ENCODE assay signal across 15 mouse cellular contexts in the genomic region with DNA sequence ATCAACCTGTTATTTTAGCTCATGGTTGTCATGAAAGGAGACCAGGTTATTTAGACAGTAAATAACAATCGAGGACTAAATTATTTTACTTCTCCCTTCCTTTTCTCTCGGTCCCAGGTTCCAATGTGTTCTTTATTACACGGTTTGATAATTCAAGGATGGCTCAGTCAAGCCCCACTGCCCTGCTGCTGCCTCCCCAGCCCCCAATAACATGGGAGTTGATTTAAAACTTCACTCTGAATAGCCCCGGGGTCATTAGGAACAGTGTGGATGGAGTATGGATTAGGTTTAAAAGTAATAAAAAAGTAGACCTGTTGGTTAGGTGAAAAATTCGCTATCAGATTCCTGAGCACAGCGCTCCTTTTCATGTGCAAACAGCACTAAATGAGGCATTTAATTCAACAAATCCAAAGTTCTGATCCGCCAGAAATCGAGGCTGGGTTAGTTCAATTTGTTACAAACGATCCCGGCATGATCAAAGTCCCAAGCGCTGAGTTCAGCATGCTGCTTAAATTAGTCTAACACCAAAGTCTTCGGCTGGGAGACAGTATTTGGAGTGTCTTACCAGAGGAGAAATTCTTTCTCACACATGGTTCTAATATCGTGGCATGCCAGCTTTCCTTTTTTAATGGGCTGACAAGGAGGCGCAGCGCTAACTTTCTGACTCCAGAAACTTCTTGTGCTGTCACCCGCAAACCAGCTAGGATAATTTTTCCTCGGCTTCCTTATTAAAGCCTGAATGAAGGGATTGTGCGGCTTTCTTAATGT.
DNase-seq lines count a peak whose midpoint lies in the region; ATAC-seq and TF ChIP-seq lines count a peak whose summit lies in the region.
"Had no signal": no experiment of that assay in that cellular context is flagged by ENCODE, and none has a peak within 500 bp of the region (broad histone marks: within the 10 kb centered on the region; RNA-seq: fewer than 3 reads in every experiment).

No protein-coding gene starts in this region.

- WGBS in lung, postnatal 0 days: 64% methylated on average over 18 of the region's 18 CpGs
- 19% methylated on average over 18 of the region's 18 CpGs for WGBS in embryonic facial prominence, embryonic 13.5 days
- WGBS in kidney, embryonic 16.5 days: 23% methylated on average over 18 of the region's 18 CpGs
- 54% methylated on average over 18 of the region's 18 CpGs for WGBS in neural tube, embryonic 15.5 days
- WGBS in forebrain, embryonic 14.5 days: 51% methylated on average over 18 of the region's 18 CpGs

- DNase-seq in lung, postnatal 0 days (ENCODE audit: low spot score): no peak
- no peak for DNase-seq in lung, postnatal 10 days
- DNase-seq in forebrain, embryonic 14.5 days (ENCODE audit: low spot score): no peak
- DNase-seq: cerebellum, postnatal 25 days; forebrain, postnatal 0 days; heart, postnatal 14 days; layer of hippocampus, adult 9-11 months; left cerebral cortex, postnatal 4 days; thymus, postnatal 4 days had no signal

- H3K9ac ChIP-seq in lung, postnatal 0 days (replicated peaks; ENCODE audit: low read depth): no peak overlapping the region
- H3K9ac ChIP-seq in embryonic facial prominence, embryonic 13.5 days: no peak overlapping the region
- no peak overlapping the region for H3K9ac ChIP-seq in kidney, embryonic 16.5 days (replicated peaks; ENCODE audit: low read length)
- no peak overlapping the region for H3K9ac ChIP-seq in neural tube, embryonic 15.5 days (replicated peaks)
- no peak overlapping the region for H3K9ac ChIP-seq in forebrain, embryonic 14.5 days (ENCODE audit: low read length)
- H3K9ac ChIP-seq: forebrain, postnatal 0 days; neural tube, embryonic 12.5 days had no signal

- TF ChIP-seq EP300 in lung, postnatal 0 days (IDR thresholded peaks at IDR 0.05): no peak

- H3K9me3 ChIP-seq in lung, postnatal 0 days (ENCODE audit: low read length): no peaks in the 10 kb centered on the region
- H3K9me3 ChIP-seq in embryonic facial prominence, embryonic 13.5 days: no peaks in the 10 kb centered on the region
- no peaks in the 10 kb centered on the region for H3K9me3 ChIP-seq in kidney, embryonic 16.5 days (ENCODE audit: low read length)
- no peaks in the 10 kb centered on the region for H3K9me3 ChIP-seq in neural tube, embryonic 15.5 days (replicated peaks)
- H3K9me3 ChIP-seq in forebrain, embryonic 14.5 days (replicated peaks; ENCODE audit: control insufficient read depth, low read length): no peaks in the 10 kb centered on the region
- H3K9me3 ChIP-seq: neural tube, embryonic 12.5 days had no signal

- no peaks in the 10 kb centered on the region for H3K4me1 ChIP-seq in lung, postnatal 0 days (ENCODE audit: insufficient read depth, low read depth, low read length)
- H3K4me1 ChIP-seq in embryonic facial prominence, embryonic 13.5 days: peaks cover 19% of the 10 kb centered on the region
- H3K4me1 ChIP-seq in kidney, embryonic 16.5 days (ENCODE audit: insufficient read depth, low read length): peaks cover 16% of the 10 kb centered on the region
- H3K4me1 ChIP-seq in neural tube, embryonic 15.5 days: peaks cover 14% of the 10 kb centered on the region
- no peaks in the 10 kb centered on the region for H3K4me1 ChIP-seq in forebrain, embryonic 14.5 days (ENCODE audit: control insufficient read depth, insufficient read depth, low read length)

- H3K4me3 ChIP-seq in lung, postnatal 0 days (ENCODE audit: low read depth, low read length): no peak overlapping the region
- peak overlapping the region; percentile 23 for H3K4me3 ChIP-seq in embryonic facial prominence, embryonic 13.5 days
- peak overlapping the region; percentile 10; the same call in 1 of the 2 replicates for H3K4me3 ChIP-seq in kidney, embryonic 16.5 days (ENCODE audit: low read length)
- H3K4me3 ChIP-seq in neural tube, embryonic 15.5 days (replicated peaks): no peak overlapping the region
- H3K4me3 ChIP-seq in forebrain, embryonic 14.5 days (ENCODE audit: low read depth, low read length): no peak overlapping the region
- H3K4me3 ChIP-seq: neural tube, embryonic 12.5 days had no signal

- no peaks in the 10 kb centered on the region; the same call in 1 of the 2 replicates for H3K27me3 ChIP-seq in lung, postnatal 0 days (replicated peaks; ENCODE audit: insufficient read depth, low read length)
- peaks cover 54% of the 10 kb centered on the region for H3K27me3 ChIP-seq in embryonic facial prominence, embryonic 13.5 days
- H3K27me3 ChIP-seq in kidney, embryonic 16.5 days (ENCODE audit: insufficient read depth, low read length): peaks cover 3% of the 10 kb centered on the region; the same call in 1 of the 2 replicates
- 0 out of 2 replicates have a peak, but pooled peaks cover 7% of the 10 kb centered on the region for H3K27me3 ChIP-seq in neural tube, embryonic 15.5 days (replicated peaks)
- no peaks in the 10 kb centered on the region; the same call in 1 of the 2 replicates for H3K27me3 ChIP-seq in forebrain, embryonic 14.5 days (replicated peaks; ENCODE audit: control insufficient read depth, insufficient read depth, low read length)

- H3K4me2 ChIP-seq in lung, postnatal 0 days (replicated peaks; ENCODE audit: low read depth, low read length): peak overlapping the region; percentile 18; the same call in 1 of the 2 replicates
- peak overlapping the region; percentile 58 for H3K4me2 ChIP-seq in embryonic facial prominence, embryonic 13.5 days
- H3K4me2 ChIP-seq in kidney, embryonic 16.5 days (replicated peaks; ENCODE audit: low read depth, low read length): peak overlapping the region; percentile 43
- H3K4me2 ChIP-seq in neural tube, embryonic 15.5 days: peak overlapping the region; percentile 20; the same call in 1 of the 2 replicates
- no peak overlapping the region for H3K4me2 ChIP-seq in forebrain, embryonic 14.5 days (ENCODE audit: low read length)
- H3K4me2 ChIP-seq: neural tube, embryonic 12.5 days had no signal

- ATAC-seq in lung, postnatal 0 days: no peak
- no peak for ATAC-seq in embryonic facial prominence, embryonic 13.5 days (ENCODE audit: insufficient number of reproducible peaks, insufficient read depth, low FRiP score, low TSS enrichment, low read depth)
- 0 out of 2 replicates have a peak, but pooled peaks have one; percentile 74 for ATAC-seq in kidney, embryonic 16.5 days (ENCODE audit: low FRiP score, low TSS enrichment)
- no peak for ATAC-seq in neural tube, embryonic 15.5 days (ENCODE audit: low FRiP score)
- ATAC-seq in megakaryocyte progenitor cell, adult 5-6 weeks (replicated peaks; ENCODE audit: poor library complexity): no peak
- no peak for ATAC-seq in forebrain, embryonic 14.5 days
- ATAC-seq: forebrain, postnatal 0 days had no signal

- no peak for TF ChIP-seq CTCF in lung, postnatal 0 days (IDR thresholded peaks at IDR 0.05)

- no peak overlapping the region for H3K27ac ChIP-seq in lung, postnatal 0 days (ENCODE audit: low read length)
- peak overlapping the region; percentile 60 for H3K27ac ChIP-seq in embryonic facial prominence, embryonic 13.5 days
- H3K27ac ChIP-seq in kidney, embryonic 16.5 days (ENCODE audit: low read length): no peak overlapping the region
- H3K27ac ChIP-seq in neural tube, embryonic 15.5 days (replicated peaks): no peak overlapping the region
- H3K27ac ChIP-seq in forebrain, embryonic 14.5 days (ENCODE audit: low read depth, low read length): no peak overlapping the region
- H3K27ac ChIP-seq: macrophage; neural tube, embryonic 12.5 days had no signal

- no peaks in the 10 kb centered on the region for H3K36me3 ChIP-seq in lung, postnatal 0 days (ENCODE audit: insufficient read depth, low read length)
- H3K36me3 ChIP-seq in embryonic facial prominence, embryonic 13.5 days: no peaks in the 10 kb centered on the region
- H3K36me3 ChIP-seq in kidney, embryonic 16.5 days (ENCODE audit: insufficient read depth, low read length): no peaks in the 10 kb centered on the region
- H3K36me3 ChIP-seq in neural tube, embryonic 15.5 days: no peaks in the 10 kb centered on the region
- no peaks in the 10 kb centered on the region for H3K36me3 ChIP-seq in forebrain, embryonic 14.5 days (ENCODE audit: control insufficient read depth, insufficient read depth, low read length)
- H3K36me3 ChIP-seq: neural tube, embryonic 12.5 days had no signal

Comparison
In these comparisons a context has a peak if more than half of its experiments do, and no peak if none do; other contexts are left out.
1. H3K4me3 ChIP-seq: peak in embryonic facial prominence, embryonic 13.5 days (single experiment) and kidney, embryonic 16.5 days (single experiment); none in lung, postnatal 0 days (single experiment), neural tube, embryonic 15.5 days (single experiment) and forebrain, embryonic 14.5 days (single experiment).